Mouse (Mus musculus): ENCODE results near the gene Fbxw7. TPM values are rescaled to one million over a fixed set of nuclear protein-coding genes. Genes with fewer than 3 reads are reported as not detected.

The Fbxw7 gene
- polyA plus RNA-seq, 1 experiment: 34.4 TPM

- Histone ChIP-seq H3K4me3 (ENCODE audit: low read depth, low read length) (no peak overlapping the region), H3K9me3 (replicated peaks; ENCODE audit: control insufficient read depth, insufficient read depth, low read length, poor library complexity, severe bottlenecking) (no peaks in the 10 kb centered on the region; the same call in 1 of the 2 replicates), H3K4me1 (ENCODE audit: control insufficient read depth, insufficient read depth, low read length) (no peaks in the 10 kb centered on the region), H3K36me3 (ENCODE audit: control insufficient read depth, insufficient read depth, low read length, poor library complexity, severe bottlenecking) (no peaks in the 10 kb centered on the region), H3K27me3 (ENCODE audit: control insufficient read depth, insufficient read depth, low read length, poor library complexity, severe bottlenecking) (no peaks in the 10 kb centered on the region), H3K27ac (ENCODE audit: insufficient read depth, low read length) (no peak overlapping the region), H3K9ac (ENCODE audit: low read depth, poor library complexity, severe bottlenecking) (no peak overlapping the region)
- no peak for TF ChIP-seq POLR2A (IDR thresholded peaks at IDR 0.05; ENCODE audit: insufficient read depth, low read length)
- TF ChIP-seq EP300 (IDR thresholded peaks at IDR 0.05; ENCODE audit: insufficient read depth, low read depth, low read length): no peak
- TF ChIP-seq CTCF (IDR thresholded peaks at IDR 0.05; ENCODE audit: low read depth, low read length): no peak
These were observed 108.6 kb downstream of the Fbxw7 start for GRCm38 (mm10) chr3:84923670-84924069.

- H3K36me3 ChIP-seq (ENCODE audit: control insufficient read depth, insufficient read depth, low read length, poor library complexity, severe bottlenecking): no peaks in the 10 kb centered on the region
- H3K9me3 ChIP-seq (replicated peaks; ENCODE audit: control insufficient read depth, insufficient read depth, low read length, poor library complexity, severe bottlenecking): no peaks in the 10 kb centered on the region; the same call in 1 of the 2 replicates
- no peak overlapping the region for H3K9ac ChIP-seq (ENCODE audit: low read depth, poor library complexity, severe bottlenecking)
- H3K27me3 ChIP-seq (ENCODE audit: control insufficient read depth, insufficient read depth, low read length, poor library complexity, severe bottlenecking): no peaks in the 10 kb centered on the region
- TF ChIP-seq POLR2A (IDR thresholded peaks at IDR 0.05; ENCODE audit: insufficient read depth, low read length): no peak
- no peak for TF ChIP-seq CTCF (IDR thresholded peaks at IDR 0.05; ENCODE audit: low read depth, low read length)
- TF ChIP-seq EP300 (IDR thresholded peaks at IDR 0.05; ENCODE audit: insufficient read depth, low read depth, low read length): no peak
- no peaks in the 10 kb centered on the region for H3K4me1 ChIP-seq (ENCODE audit: control insufficient read depth, insufficient read depth, low read length)
- H3K4me3 ChIP-seq (ENCODE audit: low read depth, low read length): no peak overlapping the region
- H3K27ac ChIP-seq (ENCODE audit: insufficient read depth, low read length): no peak overlapping the region
These were observed 110.2 kb downstream of the Fbxw7 start for GRCm38 (mm10) chr3:84925229-84925628.

DNA sequence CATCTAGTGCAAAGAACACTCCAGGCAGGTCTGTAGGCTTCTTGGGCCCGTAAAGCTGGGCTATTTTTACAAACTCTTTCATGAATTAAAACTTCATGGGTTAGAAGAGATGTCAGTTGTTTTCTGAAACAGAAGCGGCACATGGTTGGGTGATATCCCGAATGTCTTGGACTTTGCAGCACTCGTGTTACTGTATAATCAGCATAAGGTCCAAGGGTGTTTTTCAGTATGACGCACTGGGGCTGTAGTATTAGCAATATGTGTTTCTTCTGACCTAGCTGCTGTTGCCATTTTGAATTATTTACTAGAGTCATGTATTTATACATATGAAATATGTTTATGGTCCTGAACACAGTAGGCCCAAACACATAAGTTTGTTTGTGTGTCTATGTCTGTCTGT is 111.1 kb downstream of the Fbxw7 start:
- H3K4me1 ChIP-seq (ENCODE audit: control insufficient read depth, insufficient read depth, low read length): no peaks in the 10 kb centered on the region
- no peak overlapping the region for H3K9ac ChIP-seq (ENCODE audit: low read depth, poor library complexity, severe bottlenecking)
- H3K4me3 ChIP-seq (ENCODE audit: low read depth, low read length): no peak overlapping the region
- no peaks in the 10 kb centered on the region for H3K27me3 ChIP-seq (ENCODE audit: control insufficient read depth, insufficient read depth, low read length, poor library complexity, severe bottlenecking)
- no peak overlapping the region for H3K27ac ChIP-seq (ENCODE audit: insufficient read depth, low read length)
- TF ChIP-seq CTCF (IDR thresholded peaks at IDR 0.05; ENCODE audit: low read depth, low read length) (no peak), POLR2A (IDR thresholded peaks at IDR 0.05; ENCODE audit: insufficient read depth, low read length) (no peak), EP300 (IDR thresholded peaks at IDR 0.05; ENCODE audit: insufficient read depth, low read depth, low read length) (no peak)
- H3K9me3 ChIP-seq (replicated peaks; ENCODE audit: control insufficient read depth, insufficient read depth, low read length, poor library complexity, severe bottlenecking): no peaks in the 10 kb centered on the region; the same call in 1 of the 2 replicates
- H3K36me3 ChIP-seq (ENCODE audit: control insufficient read depth, insufficient read depth, low read length, poor library complexity, severe bottlenecking): no peaks in the 10 kb centered on the region

- Histone ChIP-seq H3K4me3 (ENCODE audit: low read depth, low read length) (no peak overlapping the region), H3K27me3 (ENCODE audit: control insufficient read depth, insufficient read depth, low read length, poor library complexity, severe bottlenecking) (no peaks in the 10 kb centered on the region), H3K9ac (ENCODE audit: low read depth, poor library complexity, severe bottlenecking) (no peak overlapping the region), H3K36me3 (ENCODE audit: control insufficient read depth, insufficient read depth, low read length, poor library complexity, severe bottlenecking) (no peaks in the 10 kb centered on the region), H3K27ac (ENCODE audit: insufficient read depth, low read length) (no peak overlapping the region), H3K9me3 (replicated peaks; ENCODE audit: control insufficient read depth, insufficient read depth, low read length, poor library complexity, severe bottlenecking) (no peaks in the 10 kb centered on the region; the same call in 1 of the 2 replicates), H3K4me1 (ENCODE audit: control insufficient read depth, insufficient read depth, low read length) (no peaks in the 10 kb centered on the region)
- no peak for TF ChIP-seq POLR2A (IDR thresholded peaks at IDR 0.05; ENCODE audit: insufficient read depth, low read length)
- TF ChIP-seq EP300 (IDR thresholded peaks at IDR 0.05; ENCODE audit: insufficient read depth, low read depth, low read length): no peak
- TF ChIP-seq CTCF (IDR thresholded peaks at IDR 0.05; ENCODE audit: low read depth, low read length): no peak
These were observed 112.2 kb downstream of the Fbxw7 start for GRCm38 (mm10) chr3:84927168-84927794.

GRCm38 (mm10) chr3:84927901-84928300 is 112.8 kb downstream of the Fbxw7 start:
- H3K9me3 ChIP-seq (replicated peaks; ENCODE audit: control insufficient read depth, insufficient read depth, low read length, poor library complexity, severe bottlenecking): no peaks in the 10 kb centered on the region; the same call in 1 of the 2 replicates
- no peaks in the 10 kb centered on the region for H3K4me1 ChIP-seq (ENCODE audit: control insufficient read depth, insufficient read depth, low read length)
- H3K27me3 ChIP-seq (ENCODE audit: control insufficient read depth, insufficient read depth, low read length, poor library complexity, severe bottlenecking): no peaks in the 10 kb centered on the region
- no peaks in the 10 kb centered on the region for H3K36me3 ChIP-seq (ENCODE audit: control insufficient read depth, insufficient read depth, low read length, poor library complexity, severe bottlenecking)
- no peak overlapping the region for H3K9ac ChIP-seq (ENCODE audit: low read depth, poor library complexity, severe bottlenecking)
- TF ChIP-seq EP300 (IDR thresholded peaks at IDR 0.05; ENCODE audit: insufficient read depth, low read depth, low read length): no peak
- peak; percentile 9 for TF ChIP-seq CTCF (IDR thresholded peaks at IDR 0.05; ENCODE audit: low read depth, low read length)
- TF ChIP-seq POLR2A (IDR thresholded peaks at IDR 0.05; ENCODE audit: insufficient read depth, low read length): no peak
- H3K4me3 ChIP-seq (ENCODE audit: low read depth, low read length): no peak overlapping the region
- H3K27ac ChIP-seq (ENCODE audit: insufficient read depth, low read length): no peak overlapping the region

DNA sequence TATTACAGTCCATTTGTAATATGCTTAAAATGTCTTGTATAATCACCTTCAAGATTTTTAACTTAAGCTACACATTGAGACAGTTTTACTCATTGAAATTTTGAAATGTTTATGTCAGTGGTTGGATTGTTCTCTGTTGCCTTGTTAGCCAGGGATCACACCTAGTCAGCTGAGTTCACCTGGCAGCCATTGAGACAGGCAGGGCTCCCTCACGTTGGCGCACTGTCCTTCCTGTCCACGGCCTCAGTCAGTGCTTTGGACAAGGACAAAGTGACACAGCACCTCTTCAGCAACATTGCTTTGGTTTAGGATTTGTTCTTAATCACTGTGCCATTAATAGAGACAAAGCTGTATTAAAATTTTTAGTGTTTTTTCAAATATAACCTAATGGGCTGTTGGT is 114.1 kb downstream of the Fbxw7 start:
- Histone ChIP-seq H3K9ac (ENCODE audit: low read depth, poor library complexity, severe bottlenecking) (no peak overlapping the region), H3K9me3 (replicated peaks; ENCODE audit: control insufficient read depth, insufficient read depth, low read length, poor library complexity, severe bottlenecking) (no peaks in the 10 kb centered on the region; the same call in 1 of the 2 replicates), H3K36me3 (ENCODE audit: control insufficient read depth, insufficient read depth, low read length, poor library complexity, severe bottlenecking) (no peaks in the 10 kb centered on the region), H3K27me3 (ENCODE audit: control insufficient read depth, insufficient read depth, low read length, poor library complexity, severe bottlenecking) (no peaks in the 10 kb centered on the region), H3K4me1 (ENCODE audit: control insufficient read depth, insufficient read depth, low read length) (no peaks in the 10 kb centered on the region), H3K27ac (ENCODE audit: insufficient read depth, low read length) (no peak overlapping the region), H3K4me3 (ENCODE audit: low read depth, low read length) (no peak overlapping the region)
- TF ChIP-seq POLR2A (IDR thresholded peaks at IDR 0.05; ENCODE audit: insufficient read depth, low read length) (no peak), EP300 (IDR thresholded peaks at IDR 0.05; ENCODE audit: insufficient read depth, low read depth, low read length) (no peak), CTCF (IDR thresholded peaks at IDR 0.05; ENCODE audit: low read depth, low read length) (no peak)
